Mouse (Mus musculus): ENCODE data around the gene Gja4. TPM values are rescaled to one million over a fixed set of nuclear protein-coding genes. Genes with fewer than 3 reads are reported as not detected.

Gene Gja4
- polyA plus RNA-seq, 1 experiment from 2014 or later = 20.8 TPM

DNA sequence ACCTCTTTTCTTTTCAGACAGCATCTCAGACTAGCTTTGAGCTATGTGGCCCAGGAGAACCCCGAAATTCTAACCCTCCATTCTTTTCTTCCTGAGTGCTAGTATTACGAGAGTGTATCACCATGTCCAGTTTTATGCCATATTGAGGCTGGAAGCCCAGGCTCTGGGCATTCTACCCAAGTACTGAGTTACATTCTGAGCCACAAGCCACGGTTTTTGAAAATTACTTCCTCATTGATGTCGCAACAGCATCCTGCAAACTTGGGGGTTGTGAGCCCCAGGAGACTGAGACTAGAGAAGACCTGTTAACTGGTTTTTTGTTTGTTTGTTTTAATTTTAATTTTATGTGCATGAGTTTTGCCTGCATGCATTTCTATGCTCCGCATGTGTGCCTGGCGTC is 13.9 kb upstream of the Gja4 start:
- Histone ChIP-seq H3K9me3 (replicated peaks; ENCODE audit: control insufficient read depth, low read length, poor library complexity, severe bottlenecking) (no peaks in the 10 kb centered on the region; the same call in 1 of the 2 replicates), H3K36me3 (ENCODE audit: control insufficient read depth, insufficient read depth, low read length) (no peaks in the 10 kb centered on the region), H3K27me3 (ENCODE audit: control insufficient read depth, insufficient read depth, low read depth, low read length) (peaks cover 26% of the 10 kb centered on the region), H3K4me2 (ENCODE audit: low read length) (no peak overlapping the region), H3K9ac (ENCODE audit: low read depth, low read length) (no peak overlapping the region), H3K4me3 (ENCODE audit: low read depth, low read length) (no peak overlapping the region), H3K4me1 (ENCODE audit: control insufficient read depth, insufficient read depth, low read length) (peaks cover 17% of the 10 kb centered on the region), H3K27ac (ENCODE audit: low read length) (no peak overlapping the region)
- ATAC-seq = no peak
- 80% methylated on average over 6 of the region's 6 CpGs for WGBS

DNA sequence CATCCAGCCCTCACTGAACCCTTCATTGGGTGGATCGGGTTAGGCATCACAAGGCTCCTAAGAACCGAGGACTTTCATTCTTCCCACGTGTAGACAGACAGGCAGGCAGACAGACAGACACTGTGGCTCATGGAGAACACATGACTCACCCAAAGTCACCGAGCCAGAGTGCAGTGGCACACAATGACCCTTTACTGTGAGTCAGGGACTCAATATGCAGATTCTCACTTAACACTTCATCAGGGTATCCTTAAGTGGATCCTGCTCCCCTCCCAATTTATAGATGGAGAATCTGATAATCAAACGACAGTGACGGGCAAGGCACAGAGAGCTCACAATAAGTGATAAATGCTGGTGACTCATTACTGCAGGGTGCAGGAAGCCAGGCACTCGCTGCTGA is 13.4 kb upstream of the Gja4 start:
- Histone ChIP-seq H3K4me1 (ENCODE audit: control insufficient read depth, insufficient read depth, low read length) (peaks cover 17% of the 10 kb centered on the region), H3K4me3 (ENCODE audit: low read depth, low read length) (no peak overlapping the region), H3K27ac (ENCODE audit: low read length) (no peak overlapping the region), H3K9me3 (replicated peaks; ENCODE audit: control insufficient read depth, low read length, poor library complexity, severe bottlenecking) (no peaks in the 10 kb centered on the region; the same call in 1 of the 2 replicates), H3K4me2 (ENCODE audit: low read length) (no peak overlapping the region), H3K36me3 (ENCODE audit: control insufficient read depth, insufficient read depth, low read length) (no peaks in the 10 kb centered on the region), H3K27me3 (ENCODE audit: control insufficient read depth, insufficient read depth, low read depth, low read length) (peaks cover 26% of the 10 kb centered on the region), H3K9ac (ENCODE audit: low read depth, low read length) (no peak overlapping the region)
- 70% methylated on average over 7 of the region's 7 CpGs for WGBS
- ATAC-seq = no peak

DNA sequence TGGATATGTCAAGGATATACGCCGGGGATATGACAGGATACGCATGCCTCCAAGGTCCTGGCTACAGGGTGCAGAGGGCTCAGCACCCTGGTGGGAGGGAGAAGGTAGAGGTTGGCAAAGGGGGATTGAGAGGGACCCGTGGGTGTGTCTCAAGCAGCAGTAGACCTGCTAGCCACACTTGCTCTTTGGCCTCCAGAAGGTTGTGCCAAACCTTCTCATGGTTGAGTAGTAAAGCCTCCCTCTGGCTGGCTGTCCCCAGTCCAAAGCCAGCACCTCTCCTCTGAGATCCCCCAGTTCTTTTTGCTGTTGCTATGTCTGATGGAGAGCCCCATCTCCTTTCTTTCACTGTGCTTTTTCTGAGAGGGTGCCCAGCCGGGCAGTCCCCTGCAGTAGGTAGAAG is 11.4 kb upstream of the Gja4 start:
- Histone ChIP-seq H3K36me3 (ENCODE audit: control insufficient read depth, insufficient read depth, low read length) (no peaks in the 10 kb centered on the region), H3K4me3 (ENCODE audit: low read depth, low read length) (no peak overlapping the region), H3K27ac (ENCODE audit: low read length) (no peak overlapping the region), H3K9me3 (replicated peaks; ENCODE audit: control insufficient read depth, low read length, poor library complexity, severe bottlenecking) (no peaks in the 10 kb centered on the region; the same call in 1 of the 2 replicates), H3K4me1 (ENCODE audit: control insufficient read depth, insufficient read depth, low read length) (peaks cover 7% of the 10 kb centered on the region), H3K27me3 (ENCODE audit: control insufficient read depth, insufficient read depth, low read depth, low read length) (peaks cover 9% of the 10 kb centered on the region), H3K4me2 (ENCODE audit: low read length) (no peak overlapping the region), H3K9ac (ENCODE audit: low read depth, low read length) (no peak overlapping the region)
- ATAC-seq = no peak
- 86% methylated on average over 5 of the region's 5 CpGs for WGBS

DNA sequence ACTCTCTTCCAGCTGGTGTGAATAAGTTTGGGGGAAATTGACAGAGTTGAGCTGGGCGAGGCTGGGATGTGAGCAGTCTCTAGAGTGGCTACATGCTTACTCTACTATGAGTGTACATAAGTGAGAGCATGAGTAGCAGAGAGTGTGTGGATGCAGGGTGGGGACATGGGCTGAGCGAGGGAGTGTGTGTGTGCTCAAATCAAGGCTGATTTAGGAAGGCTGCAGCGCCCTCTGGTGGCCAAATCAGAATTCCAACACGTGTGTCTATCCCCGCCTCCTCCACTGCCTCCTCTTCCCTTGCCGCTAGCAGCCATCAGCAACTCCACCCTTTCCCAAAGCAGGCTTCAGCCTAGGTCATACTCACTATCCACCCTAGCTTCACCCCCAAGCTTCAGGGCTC is 10.9 kb upstream of the Gja4 start:
- Histone ChIP-seq H3K36me3 (ENCODE audit: control insufficient read depth, insufficient read depth, low read length) (no peaks in the 10 kb centered on the region), H3K9me3 (replicated peaks; ENCODE audit: control insufficient read depth, low read length, poor library complexity, severe bottlenecking) (no peaks in the 10 kb centered on the region; the same call in 1 of the 2 replicates), H3K27ac (ENCODE audit: low read length) (no peak overlapping the region), H3K4me2 (ENCODE audit: low read length) (no peak overlapping the region), H3K4me3 (ENCODE audit: low read depth, low read length) (no peak overlapping the region), H3K27me3 (ENCODE audit: control insufficient read depth, insufficient read depth, low read depth, low read length) (peaks cover 9% of the 10 kb centered on the region), H3K4me1 (ENCODE audit: control insufficient read depth, insufficient read depth, low read length) (peaks cover 2% of the 10 kb centered on the region), H3K9ac (ENCODE audit: low read depth, low read length) (no peak overlapping the region)
- ATAC-seq = peak; percentile 66
- 4% methylated on average over 6 of the region's 6 CpGs for WGBS

DNA sequence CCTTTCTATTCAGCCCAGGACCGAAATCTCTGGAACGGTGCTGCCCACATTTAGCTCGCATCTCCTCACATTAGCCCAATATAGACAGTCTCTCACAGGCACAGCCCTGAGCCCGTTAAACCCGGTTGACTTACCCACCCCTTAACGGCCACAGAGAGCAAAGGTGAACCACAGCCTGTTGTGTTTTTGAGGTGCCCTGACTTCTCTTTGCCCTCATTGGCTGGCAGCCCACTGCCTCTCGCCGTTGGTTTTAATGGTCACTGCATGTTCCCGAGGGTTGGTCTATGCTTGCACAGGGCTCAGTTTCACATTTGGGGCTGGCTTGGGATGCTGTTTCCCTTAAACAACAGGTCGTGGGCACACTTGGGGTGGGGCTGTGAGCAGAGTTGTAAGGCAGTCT is 10.5 kb upstream of the Gja4 start:
- Histone ChIP-seq H3K27ac (ENCODE audit: low read length) (no peak overlapping the region), H3K9me3 (replicated peaks; ENCODE audit: control insufficient read depth, low read length, poor library complexity, severe bottlenecking) (no peaks in the 10 kb centered on the region; the same call in 1 of the 2 replicates), H3K9ac (ENCODE audit: low read depth, low read length) (no peak overlapping the region), H3K4me1 (ENCODE audit: control insufficient read depth, insufficient read depth, low read length) (no peaks in the 10 kb centered on the region), H3K36me3 (ENCODE audit: control insufficient read depth, insufficient read depth, low read length) (no peaks in the 10 kb centered on the region), H3K4me2 (ENCODE audit: low read length) (no peak overlapping the region), H3K27me3 (ENCODE audit: control insufficient read depth, insufficient read depth, low read depth, low read length) (peaks cover 9% of the 10 kb centered on the region), H3K4me3 (ENCODE audit: low read depth, low read length) (no peak overlapping the region)
- WGBS = 80% methylated on average over 10 of the region's 10 CpGs
- ATAC-seq = no peak

DNA sequence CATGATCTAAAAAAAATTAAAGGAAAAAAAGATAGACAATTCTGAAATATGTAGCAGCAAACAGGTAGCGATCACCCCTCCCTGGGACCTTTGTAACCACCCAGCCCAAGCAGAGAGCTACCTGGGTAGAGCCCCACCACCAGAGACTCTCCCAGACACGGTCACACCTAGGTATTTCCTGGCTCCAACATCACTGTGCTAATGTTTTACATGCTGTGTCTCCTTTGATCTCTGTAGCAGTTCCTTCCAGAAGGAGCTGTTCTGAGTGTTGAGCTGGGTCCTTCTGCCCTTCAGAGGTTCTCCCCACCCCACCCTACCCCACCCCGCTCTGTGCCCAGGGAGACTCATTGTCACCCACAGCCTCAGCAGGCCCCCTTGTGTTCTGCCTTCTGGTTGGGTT is 9.8 kb upstream of the Gja4 start:
- WGBS = 96% methylated on average over 3 of the region's 3 CpGs
- no peak for ATAC-seq

DNA sequence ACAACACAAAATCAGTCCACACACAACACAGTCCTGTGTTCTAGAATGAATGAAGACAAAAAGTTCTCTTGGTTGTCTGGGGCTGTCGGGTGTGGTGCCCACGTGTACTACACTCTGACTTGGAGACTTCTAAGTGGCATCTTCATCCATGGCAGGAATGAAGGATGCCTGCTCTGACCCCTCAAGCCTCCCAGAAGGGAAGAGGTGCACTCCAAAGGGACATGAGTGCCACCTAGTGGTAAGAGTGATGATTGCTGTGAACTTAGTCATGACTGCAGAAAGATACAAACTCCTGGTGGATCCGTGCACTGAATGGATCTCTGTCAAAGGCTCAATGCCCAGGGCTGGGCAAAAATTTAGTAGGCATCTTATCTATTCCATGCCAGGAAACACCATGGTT is 5.8 kb upstream of the Gja4 start:
- Histone ChIP-seq H3K27ac (ENCODE audit: low read length) (no peak overlapping the region), H3K9ac (ENCODE audit: low read depth, low read length) (no peak overlapping the region), H3K9me3 (replicated peaks; ENCODE audit: control insufficient read depth, low read length, poor library complexity, severe bottlenecking) (no peaks in the 10 kb centered on the region; the same call in 1 of the 2 replicates), H3K4me2 (ENCODE audit: low read length) (no peak overlapping the region), H3K27me3 (ENCODE audit: control insufficient read depth, insufficient read depth, low read depth, low read length) (no peaks in the 10 kb centered on the region), H3K4me3 (ENCODE audit: low read depth, low read length) (no peak overlapping the region), H3K36me3 (ENCODE audit: control insufficient read depth, insufficient read depth, low read length) (no peaks in the 10 kb centered on the region), H3K4me1 (ENCODE audit: control insufficient read depth, insufficient read depth, low read length) (no peaks in the 10 kb centered on the region)
- ATAC-seq = no peak
- 5% methylated on average over 3 of the region's 3 CpGs for WGBS

More for the DNA sequence above, 9.8 kb upstream of the Gja4 start:
- no peak overlapping the region for H3K4me2 ChIP-seq (ENCODE audit: low read length)
- no peaks in the 10 kb centered on the region for H3K4me1 ChIP-seq (ENCODE audit: control insufficient read depth, insufficient read depth, low read length)
- H3K27me3 ChIP-seq (ENCODE audit: control insufficient read depth, insufficient read depth, low read depth, low read length) = peaks cover 8% of the 10 kb centered on the region
- H3K9ac ChIP-seq (ENCODE audit: low read depth, low read length) = no peak overlapping the region
- no peaks in the 10 kb centered on the region for H3K36me3 ChIP-seq (ENCODE audit: control insufficient read depth, insufficient read depth, low read length)
- no peak overlapping the region for H3K27ac ChIP-seq (ENCODE audit: low read length)
- H3K4me3 ChIP-seq (ENCODE audit: low read depth, low read length) = no peak overlapping the region
- no peaks in the 10 kb centered on the region; the same call in 1 of the 2 replicates for H3K9me3 ChIP-seq (replicated peaks; ENCODE audit: control insufficient read depth, low read length, poor library complexity, severe bottlenecking)

DNA sequence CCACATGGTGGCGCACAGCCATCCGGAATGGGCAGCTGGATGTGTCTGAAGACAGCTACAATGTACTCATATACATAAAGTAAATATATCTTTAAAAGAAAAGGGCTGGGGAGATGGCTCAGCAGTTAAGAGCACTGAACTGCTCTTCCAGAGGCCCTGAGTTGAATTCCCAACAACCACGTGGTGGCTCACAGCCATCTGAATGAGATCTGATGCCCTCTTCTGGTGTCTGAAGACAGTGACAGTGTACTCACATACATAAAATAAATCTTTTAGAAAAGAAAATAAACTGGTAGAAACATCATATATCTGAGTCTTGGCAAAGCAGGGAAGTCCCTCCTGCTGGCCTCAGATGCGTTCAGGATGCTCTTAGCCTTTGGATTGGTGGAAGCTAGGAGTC is 3.3 kb upstream of the Gja4 start:
- Histone ChIP-seq H3K27ac (ENCODE audit: low read length) (no peak overlapping the region), H3K4me2 (ENCODE audit: low read length) (no peak overlapping the region), H3K9ac (ENCODE audit: low read depth, low read length) (no peak overlapping the region), H3K4me1 (ENCODE audit: control insufficient read depth, insufficient read depth, low read length) (peaks cover 7% of the 10 kb centered on the region; the same call in 1 of the 2 replicates), H3K9me3 (replicated peaks; ENCODE audit: control insufficient read depth, low read length, poor library complexity, severe bottlenecking) (no peaks in the 10 kb centered on the region), H3K27me3 (ENCODE audit: control insufficient read depth, insufficient read depth, low read depth, low read length) (peaks cover 7% of the 10 kb centered on the region; the same call in 1 of the 2 replicates), H3K4me3 (ENCODE audit: low read depth, low read length) (no peak overlapping the region), H3K36me3 (ENCODE audit: control insufficient read depth, insufficient read depth, low read length) (no peaks in the 10 kb centered on the region)
- ATAC-seq = no peak
- 59% methylated on average over 4 of the region's 4 CpGs for WGBS

DNA sequence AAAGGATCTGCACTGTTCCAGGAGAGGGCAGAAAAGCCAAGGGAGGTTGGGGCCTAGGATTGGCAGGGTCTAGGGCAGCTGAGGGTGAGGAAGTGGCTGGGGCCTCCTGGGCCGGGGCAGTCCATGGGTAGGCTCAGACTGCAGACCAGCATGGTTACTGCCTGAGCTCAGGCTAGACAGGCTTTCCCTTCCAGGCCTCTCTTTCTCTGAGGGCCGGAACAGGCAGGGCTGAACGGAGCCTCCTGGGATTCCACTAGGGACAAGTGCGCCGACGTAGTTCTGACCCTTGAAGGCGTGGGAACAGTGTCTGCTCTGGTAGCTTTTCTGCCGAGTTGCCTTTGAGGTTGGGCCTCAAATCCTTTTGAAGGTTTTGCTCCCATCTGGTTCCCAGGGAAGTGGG is 1.9 kb upstream of the Gja4 start:
- no peak overlapping the region for H3K4me2 ChIP-seq (ENCODE audit: low read length)
- H3K9ac ChIP-seq (ENCODE audit: low read depth, low read length) = no peak overlapping the region
- no peak overlapping the region for H3K4me3 ChIP-seq (ENCODE audit: low read depth, low read length)
- peaks cover 7% of the 10 kb centered on the region; the same call in 1 of the 2 replicates for H3K4me1 ChIP-seq (ENCODE audit: control insufficient read depth, insufficient read depth, low read length)
- H3K27ac ChIP-seq (ENCODE audit: low read length) = no peak overlapping the region
- H3K36me3 ChIP-seq (ENCODE audit: control insufficient read depth, insufficient read depth, low read length) = no peaks in the 10 kb centered on the region
- ATAC-seq = peak; percentile 16; the same call in 1 of the 2 replicates
- 77% methylated on average over 8 of the region's 8 CpGs for WGBS
- peaks cover 7% of the 10 kb centered on the region; the same call in 1 of the 2 replicates for H3K27me3 ChIP-seq (ENCODE audit: control insufficient read depth, insufficient read depth, low read depth, low read length)
- H3K9me3 ChIP-seq (replicated peaks; ENCODE audit: control insufficient read depth, low read length, poor library complexity, severe bottlenecking) = no peaks in the 10 kb centered on the region
